Mouse (Mus musculus) stomach, postnatal 0 days (tissue): ENCODE measurements around the gene Gm9833. TPM values are rescaled to one million over a fixed set of nuclear protein-coding genes. Genes with fewer than 3 reads are reported as not detected.

ENCODE experiments used
- ATAC-seq: fragments of 200-750 bp; cut with Nextera tagmentation; 2 replicates; pipeline ENCODE4 v1.8.0; 2017; ENCODE audit not compliant: low FRiP score, low TSS enrichment
- DNase-seq: peaks from one replicate; pipeline ENCODE4 v3.0.0-alpha.2; 2016; ENCODE audit warnings: low spot score
- H3K27ac ChIP-seq: fragments of 300-500 bp; sonication (generic); replicated peaks from 2 replicates; pipeline ENCODE4 v1.5.1; 2014; ENCODE audit warnings: mild to moderate bottlenecking, control low read depth
- H3K27me3 ChIP-seq: fragments of 300-500 bp; sonication (generic); 2 replicates; pipeline ENCODE4 v1.6.1; 2014; ENCODE audit warnings: low read length; ENCODE audit not compliant: control insufficient read depth, insufficient read depth
- H3K36me3 ChIP-seq: fragments of 300-500 bp; sonication (generic); 2 replicates; pipeline ENCODE4 v1.6.1; 2014; ENCODE audit warnings: low read length, mixed read lengths; ENCODE audit not compliant: control insufficient read depth, insufficient read depth
- H3K4me1 ChIP-seq: fragments of 300-500 bp; sonication (generic); replicated peaks from 2 replicates; pipeline ENCODE4 v1.6.1; 2014; ENCODE audit warnings: antibody characterized with exemption; ENCODE audit not compliant: control insufficient read depth, insufficient read depth
- H3K4me2 ChIP-seq: fragments of 300-500 bp; sonication (generic); replicated peaks from 2 replicates; pipeline ENCODE4 v1.6.1; 2014; ENCODE audit warnings: low read depth, mild to moderate bottlenecking, control low read depth, moderate library complexity
- H3K4me3 ChIP-seq: fragments of 300-500 bp; sonication (generic); 2 replicates; pipeline ENCODE4 v1.5.1; 2014; ENCODE audit warnings: low read depth, low read length, control low read depth
- H3K9ac ChIP-seq: fragments of 300-500 bp; sonication (generic); 2 replicates; pipeline ENCODE4 v1.6.1; 2014; ENCODE audit warnings: mild to moderate bottlenecking, low read length, control low read depth, mixed read lengths
- H3K9me3 ChIP-seq: fragments of 300-500 bp; sonication (generic); 2 replicates; pipeline ENCODE4 v1.6.1; 2016; ENCODE audit warnings: low read length; ENCODE audit not compliant: control insufficient read depth
- CTCF ChIP-seq: IDR thresholded peaks from 2 replicates; pipeline ENCODE4 v1.5.1; 2016; ENCODE audit warnings: antibody characterized with exemption, low read depth, mild to moderate bottlenecking, moderate library complexity
- EP300 ChIP-seq: optimal IDR thresholded peaks from 2 replicates; pipeline ENCODE3; 2016; ENCODE audit warnings: antibody characterized with exemption
- WGBS: fragments of 180-500 bp; shearing (Covaris S2); extraction: QIAGEN DNeasy Blood & Tissue Kit; methylation state at CpG from one replicate; pipeline ENCODE4 v1.1.7; 2014; 5-methylcytosine and 5-hydroxymethylcytosine counted together
- polyA plus RNA-seq: library from polyadenylated mRNA; unstranded; fragments of >200 nt; fragmentation: Nextera tagmentation; extraction: Ambion mirVana; gene quantifications from 2 replicates; pipeline ENCODE4 v1.2.1, GENCODE M21; 2015

The Gm9833 gene
- polyA plus RNA-seq, 1 experiment from 2014 or later = 0.69 TPM

DNA sequence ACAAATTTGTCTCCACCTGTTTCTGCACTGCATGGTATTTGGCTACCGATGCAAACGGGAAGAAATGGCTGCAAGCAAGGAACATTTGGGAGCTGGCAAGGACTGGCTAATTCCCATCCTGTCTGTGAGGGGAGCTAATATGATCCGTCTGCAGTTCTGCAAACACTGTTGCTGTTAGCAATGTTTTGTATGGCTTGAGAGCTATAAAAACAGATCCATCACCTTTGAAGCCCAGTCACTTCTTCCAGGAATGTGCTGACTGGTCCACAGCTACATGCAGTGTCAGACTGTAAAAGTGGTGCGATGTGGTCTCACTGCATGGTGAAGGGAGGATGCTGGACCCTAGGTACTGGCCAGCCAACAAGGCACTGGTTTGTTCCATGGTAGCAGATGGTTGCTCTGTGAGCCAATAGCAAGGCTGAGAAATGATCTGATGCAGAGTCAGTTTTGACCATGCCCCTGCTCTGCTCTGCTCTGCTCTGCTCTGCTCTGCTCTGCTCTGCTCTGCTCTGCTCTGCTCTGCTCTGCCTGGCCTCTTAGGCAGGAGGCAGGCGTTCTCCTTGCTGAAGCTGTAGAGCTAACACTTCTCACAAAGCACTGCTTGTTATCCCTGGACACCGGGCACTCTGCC, 5.9 kb upstream of the Gm9833 start:
- Histone ChIP-seq H3K4me1 (no peaks in the 10 kb centered on the region), H3K9me3 (no peaks in the 10 kb centered on the region), H3K4me3 (no peak overlapping the region), H3K27me3 (no peaks in the 10 kb centered on the region), H3K27ac (peak overlapping the region; percentile 71), H3K9ac (no peak overlapping the region), H3K4me2 (no peak overlapping the region), H3K36me3 (no peaks in the 10 kb centered on the region)
- whole genome bisulfite sequencing = 44% methylated on average over 6 of the region's 6 CpGs
- DNase-seq (no peak), ATAC-seq (no peak)
- TF ChIP-seq EP300 = no peak

DNA sequence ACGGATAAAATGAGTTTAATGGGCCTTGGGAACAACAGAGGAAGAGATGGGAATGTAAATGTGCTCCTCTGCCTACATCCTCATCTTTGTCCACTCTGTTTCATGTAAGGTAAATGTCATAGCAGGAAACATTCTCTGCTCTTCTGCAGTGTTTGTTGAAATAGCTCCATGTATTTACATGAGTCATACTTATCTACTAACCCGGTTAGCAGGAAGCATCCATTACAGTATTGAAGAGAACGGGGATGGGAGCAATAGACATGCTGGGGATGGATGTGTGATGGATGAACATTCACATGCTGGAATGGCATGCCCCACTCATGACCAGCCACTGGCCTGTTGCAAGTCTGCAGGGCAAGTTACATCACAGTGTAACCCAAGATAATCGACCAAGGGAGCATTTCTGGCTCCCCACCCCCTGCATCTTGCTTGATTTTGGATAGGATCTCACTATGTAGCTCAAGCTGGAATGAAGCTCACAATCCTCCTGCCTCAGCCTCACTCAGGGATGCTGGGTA, 5.3 kb upstream of the Gm9833 start:
- ATAC-seq (peak; percentile 63; the same call in 1 of the 2 replicates), DNase-seq (no peak)
- no peaks in the 10 kb centered on the region for H3K36me3 ChIP-seq
- no peak overlapping the region for H3K4me3 ChIP-seq
- H3K9ac ChIP-seq = no peak overlapping the region
- no peak overlapping the region for H3K4me2 ChIP-seq
- no peaks in the 10 kb centered on the region for H3K27me3 ChIP-seq
- 37% methylated on average over 4 of the region's 4 CpGs for WGBS
- H3K4me1 ChIP-seq = no peaks in the 10 kb centered on the region
- TF ChIP-seq CTCF (no peak), EP300 (no peak)
- H3K27ac ChIP-seq = peak overlapping the region; percentile 71
- no peaks in the 10 kb centered on the region for H3K9me3 ChIP-seq

DNA sequence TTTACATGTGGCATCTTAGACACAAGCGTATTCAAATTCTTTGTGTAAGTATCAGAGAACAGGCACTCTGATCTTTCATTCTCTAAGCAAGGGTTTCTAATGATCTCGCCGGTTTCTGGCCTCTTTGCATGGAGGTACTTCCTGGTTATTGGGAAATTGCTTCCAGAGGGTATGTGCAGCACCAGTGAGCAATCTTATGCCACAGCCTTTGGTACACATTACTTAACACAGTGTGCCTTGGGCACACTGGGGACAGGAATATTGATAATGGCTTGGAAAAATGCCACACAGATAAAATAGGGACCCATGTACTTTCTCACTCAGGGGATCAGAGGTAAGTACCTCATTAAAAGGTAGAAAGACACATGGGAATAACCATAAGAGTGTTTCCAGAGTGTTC, 3.8 kb upstream of the Gm9833 start:
- no peak for TF ChIP-seq CTCF
- TF ChIP-seq EP300 = no peak
- H3K9me3 ChIP-seq = no peaks in the 10 kb centered on the region
- peak; percentile 54 for DNase-seq
- H3K4me3 ChIP-seq = no peak overlapping the region
- H3K27ac ChIP-seq = peak overlapping the region; percentile 74
- no peaks in the 10 kb centered on the region for H3K27me3 ChIP-seq
- no peak overlapping the region for H3K4me2 ChIP-seq
- no peaks in the 10 kb centered on the region for H3K4me1 ChIP-seq
- no peak overlapping the region for H3K9ac ChIP-seq
- no peaks in the 10 kb centered on the region for H3K36me3 ChIP-seq
- WGBS = 53% methylated on average over 3 of the region's 3 CpGs
- peak; percentile 96 for ATAC-seq

GRCm38 (mm10) chr3:10085396-10086119, 2.4 kb upstream of the Gm9833 start:
- peak overlapping the region; percentile 74 for H3K27ac ChIP-seq
- 59% methylated on average over 7 of the region's 7 CpGs for WGBS
- H3K4me2 ChIP-seq = no peak overlapping the region
- no peak overlapping the region for H3K9ac ChIP-seq
- peak; percentile 33 for ATAC-seq
- no peaks in the 10 kb centered on the region for H3K36me3 ChIP-seq
- H3K27me3 ChIP-seq = no peaks in the 10 kb centered on the region
- H3K4me1 ChIP-seq = no peaks in the 10 kb centered on the region
- no peak for TF ChIP-seq EP300
- TF ChIP-seq CTCF = no peak
- no peaks in the 10 kb centered on the region for H3K9me3 ChIP-seq
- no peak overlapping the region for H3K4me3 ChIP-seq
- peak; percentile 72 for DNase-seq

DNA sequence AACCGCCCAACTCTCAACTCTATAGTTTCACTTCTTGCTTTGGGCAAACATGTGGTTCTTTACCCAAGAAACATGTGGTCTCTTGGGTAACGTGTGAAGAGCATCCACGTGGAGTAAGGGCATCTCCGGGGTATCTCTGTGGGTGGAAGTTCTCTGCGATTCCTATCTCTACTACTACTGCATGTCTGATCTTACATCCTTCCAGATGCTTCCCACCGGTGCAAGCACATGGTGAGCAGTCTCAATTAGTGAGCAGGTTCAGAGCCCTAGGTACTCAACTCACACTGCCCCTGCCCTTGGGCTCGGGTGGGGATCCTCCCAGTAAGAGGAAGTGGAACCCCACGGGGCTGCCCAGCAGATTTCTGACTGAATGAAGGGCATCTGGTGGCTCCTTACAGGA, 399 bp upstream of the Gm9833 start:
- no peak overlapping the region for H3K4me3 ChIP-seq
- no peaks in the 10 kb centered on the region for H3K4me1 ChIP-seq
- no peaks in the 10 kb centered on the region for H3K36me3 ChIP-seq
- TF ChIP-seq CTCF (no peak), EP300 (no peak)
- H3K27ac ChIP-seq = no peak overlapping the region
- no peak for ATAC-seq
- no peaks in the 10 kb centered on the region for H3K27me3 ChIP-seq
- no peak for DNase-seq
- no peak overlapping the region for H3K9ac ChIP-seq
- WGBS = 88% methylated on average over 8 of the region's 8 CpGs
- no peak overlapping the region for H3K4me2 ChIP-seq
- H3K9me3 ChIP-seq = no peaks in the 10 kb centered on the region

GRCm38 (mm10) chr3:10091616-10092140, 3.8 kb downstream of the Gm9833 start:
- Histone ChIP-seq H3K27me3 (no peaks in the 10 kb centered on the region), H3K9me3 (no peaks in the 10 kb centered on the region), H3K9ac (no peak overlapping the region), H3K4me3 (no peak overlapping the region), H3K36me3 (no peaks in the 10 kb centered on the region), H3K4me1 (0 out of 2 replicates have a peak, but pooled peaks cover 3% of the 10 kb centered on the region), H3K27ac (no peak overlapping the region; the same call in none of the 2 replicates), H3K4me2 (no peak overlapping the region)
- DNase-seq (peak; percentile 24), ATAC-seq (peak; percentile 56)
- 54% methylated on average over 6 of the region's 6 CpGs for WGBS
- no peak for TF ChIP-seq EP300
- no peak for TF ChIP-seq CTCF
